Mouse (Mus musculus): ENCODE results near the gene Rasal2. TPM values are rescaled to one million over a fixed set of nuclear protein-coding genes. Genes with fewer than 3 reads are reported as not detected.

Gene Rasal2
- polyA plus RNA-seq, 1 experiment from 2014 or later = 10.2 TPM

DNA sequence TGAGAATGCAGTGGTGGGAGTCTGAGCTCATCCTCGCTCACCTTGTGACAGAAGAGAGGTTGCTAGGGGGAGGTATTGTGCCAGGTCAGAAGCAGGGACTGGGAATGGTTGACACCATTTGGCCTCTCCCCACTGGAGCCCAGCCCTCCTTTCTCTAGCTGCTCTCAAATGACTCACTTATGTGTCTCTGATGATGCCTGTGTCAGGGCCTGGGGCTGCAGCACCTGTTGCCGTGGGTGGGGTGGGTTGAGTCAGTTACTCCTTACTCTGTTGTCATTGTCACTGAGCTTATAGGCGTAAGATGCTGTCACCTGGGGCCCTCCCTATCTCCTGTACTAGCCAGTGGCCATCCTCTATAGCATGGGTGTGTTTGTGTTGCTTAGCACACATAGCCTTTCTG, 321.6 kb downstream of the Rasal2 start:
- H3K27me3 ChIP-seq (ENCODE audit: poor library complexity, severe bottlenecking) = no peaks in the 10 kb centered on the region
- H3K4me1 ChIP-seq = peaks cover 10% of the 10 kb centered on the region
- WGBS = 81% methylated on average over 3 of the region's 3 CpGs
- no peak overlapping the region for H3K4me3 ChIP-seq
- H3K36me3 ChIP-seq (replicated peaks) = no peaks in the 10 kb centered on the region
- no peaks in the 10 kb centered on the region for H3K9me3 ChIP-seq
- DNase-seq (ENCODE audit: extremely low spot score, low spot score) = no peak
- no peak overlapping the region for H3K27ac ChIP-seq

DNA sequence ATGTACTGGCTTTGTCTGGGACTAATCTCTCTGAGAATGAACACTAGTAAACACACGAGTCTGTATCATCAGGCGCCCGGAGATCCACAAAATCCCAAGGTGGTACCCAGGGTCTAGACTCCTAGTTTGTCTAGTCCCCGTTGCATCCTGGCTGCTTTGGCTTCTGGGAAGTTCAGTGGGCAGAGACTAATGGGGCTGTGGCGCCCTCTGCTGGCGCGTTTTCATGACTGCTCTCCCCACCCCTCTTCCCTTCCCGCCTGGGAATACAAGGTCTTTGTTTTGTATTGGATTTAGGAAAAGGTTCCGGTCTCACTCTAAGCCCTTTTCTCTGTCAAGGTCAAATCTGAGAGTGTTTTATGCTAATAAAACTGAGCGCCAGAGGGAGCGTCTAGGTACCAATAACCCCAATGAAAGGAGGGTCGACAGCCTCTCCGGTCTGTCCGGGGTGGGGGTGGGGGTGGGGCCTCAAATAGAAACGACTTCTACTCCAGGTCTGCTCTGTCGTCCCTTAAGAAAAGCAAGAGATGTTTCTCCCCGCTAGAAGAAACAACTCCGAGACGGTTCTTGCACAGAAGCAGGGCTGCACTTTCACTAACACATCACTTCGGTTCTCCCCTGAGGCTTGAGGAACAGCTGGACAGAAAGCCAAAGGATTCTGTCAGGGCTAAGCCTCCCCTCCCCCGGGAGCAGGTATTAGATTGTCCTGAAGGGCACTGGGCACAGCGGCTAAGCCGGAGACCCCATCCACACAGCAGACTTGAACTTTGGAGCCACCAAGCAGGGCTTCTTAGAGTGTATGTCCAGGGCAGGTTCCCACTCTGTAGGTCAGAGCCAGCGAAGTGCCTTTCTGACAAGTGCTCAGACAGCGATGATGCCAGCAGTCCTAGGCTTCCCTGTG, 326.0 kb downstream of the Rasal2 start:
- peak overlapping the region; percentile 52 for H3K4me3 ChIP-seq
- no peaks in the 10 kb centered on the region for H3K36me3 ChIP-seq (replicated peaks)
- peaks cover 29% of the 10 kb centered on the region for H3K4me1 ChIP-seq
- H3K27me3 ChIP-seq (ENCODE audit: poor library complexity, severe bottlenecking) = no peaks in the 10 kb centered on the region
- no peaks in the 10 kb centered on the region for H3K9me3 ChIP-seq
- peak overlapping the region; percentile 87 for H3K27ac ChIP-seq
- WGBS = 11% methylated on average over 25 of the region's 25 CpGs
- peak; percentile 83 for DNase-seq (ENCODE audit: extremely low spot score, low spot score)

Other genes starting within 250 kb of the Rasal2 start
- 5.5 and 6.7 TPM in 2 replicates for gene Cryzl2, start 46.0 kb upstream of the Rasal2 start, polyA plus RNA-seq (2016; fragmentation: Nextera tagmentation; extraction: Ambion mirVana)
- gene Sec16b, start 94.1 kb upstream of the Rasal2 start, polyA plus RNA-seq (2016; fragmentation: Nextera tagmentation; extraction: Ambion mirVana) = 0.63 and 0.73 TPM in 2 replicates